Mouse (Mus musculus): ENCODE results near the gene Frzb. TPM values are rescaled to one million over a fixed set of nuclear protein-coding genes. Genes with fewer than 3 reads are reported as not detected.

The Frzb gene
- polyA plus RNA-seq, 2 experiments, result 0.37 to 0.39 TPM

DNA sequence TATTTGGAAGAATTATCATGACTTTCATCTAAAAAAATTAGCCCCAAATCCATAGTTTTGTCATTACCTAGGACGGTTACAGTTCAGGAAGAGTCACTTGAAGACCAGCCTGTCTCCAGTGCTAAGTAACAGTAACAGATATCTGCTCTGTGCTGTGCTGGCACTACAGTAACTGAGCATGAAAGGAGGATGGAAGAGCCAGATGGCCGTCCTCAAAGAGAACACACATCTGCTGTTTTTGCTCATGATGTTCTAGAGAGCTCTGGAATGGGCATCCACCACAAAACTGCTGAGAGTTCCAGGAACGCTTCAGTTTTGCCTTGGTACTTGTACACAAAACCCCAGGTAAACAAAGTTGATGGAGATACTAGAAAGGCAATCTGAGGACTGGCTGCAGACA, 59.1 kb downstream of the Frzb start:
- H3K9me3 ChIP-seq (ENCODE audit: control insufficient read depth, low read length), result no peaks in the 10 kb centered on the region

DNA sequence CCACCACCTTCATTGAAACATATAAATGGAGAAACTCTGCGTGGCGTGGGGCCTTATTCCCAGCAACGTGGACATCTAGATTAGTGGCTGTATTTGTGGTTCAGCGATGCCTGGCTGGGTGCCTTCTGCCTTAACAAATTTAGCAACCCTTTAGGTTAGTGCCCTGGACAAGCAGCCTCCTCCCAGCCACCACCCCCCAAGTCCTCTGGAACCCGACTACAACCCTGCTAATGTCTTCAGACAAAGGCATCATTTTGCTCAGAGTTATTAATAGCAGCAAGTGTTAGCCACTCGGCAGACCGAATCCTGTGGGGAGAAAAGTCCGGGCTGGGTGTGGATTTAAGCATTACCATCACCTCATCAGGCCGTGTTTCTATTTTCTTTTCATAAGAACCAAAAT, 59.8 kb downstream of the Frzb start:
- H3K9me3 ChIP-seq (ENCODE audit: control insufficient read depth, low read length), result no peaks in the 10 kb centered on the region
- H3K27me3 ChIP-seq (ENCODE audit: control insufficient read depth, insufficient read depth, low read length), result no peaks in the 10 kb centered on the region
- DNase-seq (ENCODE audit: low read depth in 3 of 3, low spot score in 3 of 3) (no peak), ATAC-seq (ENCODE audit: insufficient read depth) (no peak)
- no peak overlapping the region for H3K9ac ChIP-seq (replicated peaks)
- H3K4me2 ChIP-seq (ENCODE audit: low read depth), result no peak overlapping the region
- no peak overlapping the region for H3K27ac ChIP-seq
- H3K4me3 ChIP-seq (ENCODE audit: insufficient read depth in 1 of 2, low read depth in 2 of 2, low read length in 2 of 2), result no peak overlapping the region
- H3K36me3 ChIP-seq (replicated peaks; ENCODE audit: control insufficient read depth, insufficient read depth, low read depth), result no peaks in the 10 kb centered on the region
- no peaks in the 10 kb centered on the region for H3K4me1 ChIP-seq (replicated peaks; ENCODE audit: control insufficient read depth in 2 of 2, insufficient read depth in 2 of 2, low read length in 1 of 2)
- TF ChIP-seq EP300 (IDR thresholded peaks at IDR 0.05; ENCODE audit: low read depth), result no peak
- no peak for TF ChIP-seq CTCF (IDR thresholded peaks at IDR 0.05; ENCODE audit: low read depth)
- 66% methylated on average over 9 of the region's 9 CpGs for WGBS (ENCODE audit: insufficient replicate concordance)

More for the DNA sequence above, 59.1 kb downstream of the Frzb start:
- Histone ChIP-seq H3K27ac (no peak overlapping the region), H3K4me3 (ENCODE audit: insufficient read depth in 1 of 2, low read depth in 2 of 2, low read length in 2 of 2) (no peak overlapping the region), H3K4me2 (ENCODE audit: low read depth) (no peak overlapping the region), H3K27me3 (ENCODE audit: control insufficient read depth, insufficient read depth, low read length) (no peaks in the 10 kb centered on the region), H3K36me3 (replicated peaks; ENCODE audit: control insufficient read depth, insufficient read depth, low read depth) (no peaks in the 10 kb centered on the region), H3K9ac (replicated peaks) (no peak overlapping the region), H3K4me1 (replicated peaks; ENCODE audit: control insufficient read depth in 2 of 2, insufficient read depth in 2 of 2, low read length in 1 of 2) (no peaks in the 10 kb centered on the region)
- TF ChIP-seq CTCF (IDR thresholded peaks at IDR 0.05; ENCODE audit: low read depth) (no peak), EP300 (IDR thresholded peaks at IDR 0.05; ENCODE audit: low read depth) (no peak)
- WGBS (ENCODE audit: insufficient replicate concordance), result 57% methylated on average over 3 of the region's 3 CpGs
- DNase-seq (ENCODE audit: low read depth in 3 of 3, low spot score in 3 of 3) (no peak), ATAC-seq (ENCODE audit: insufficient read depth) (no peak)

DNA sequence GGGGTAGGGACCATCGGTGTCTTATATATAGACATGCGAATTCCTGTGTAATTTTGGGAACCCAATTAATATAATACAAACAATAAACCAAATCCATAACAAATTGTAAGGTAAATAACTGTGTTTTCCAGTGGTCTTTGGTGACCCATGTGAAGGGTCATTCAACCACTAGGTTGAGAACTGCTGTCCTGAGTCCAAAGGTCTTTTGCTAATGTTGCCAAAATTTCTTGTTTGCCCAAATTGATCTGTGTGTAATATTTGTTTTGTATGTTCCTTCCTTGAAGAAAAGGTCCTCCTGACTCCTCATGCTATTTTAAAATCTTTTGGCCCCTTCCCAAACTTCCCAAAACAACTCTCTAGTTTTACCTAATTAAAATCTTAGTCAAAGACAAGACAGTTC, 61.2 kb downstream of the Frzb start:
- H3K27me3 ChIP-seq (ENCODE audit: control insufficient read depth, insufficient read depth, low read length), result no peaks in the 10 kb centered on the region
- no peak overlapping the region for H3K4me2 ChIP-seq (ENCODE audit: low read depth)
- no peaks in the 10 kb centered on the region for H3K4me1 ChIP-seq (replicated peaks; ENCODE audit: control insufficient read depth in 2 of 2, insufficient read depth in 2 of 2, low read length in 1 of 2)
- H3K9me3 ChIP-seq (ENCODE audit: control insufficient read depth, low read length), result no peaks in the 10 kb centered on the region
- ATAC-seq (ENCODE audit: insufficient read depth) (no peak), DNase-seq (ENCODE audit: low read depth in 3 of 3, low spot score in 3 of 3) (no peak)
- H3K4me3 ChIP-seq (ENCODE audit: insufficient read depth in 1 of 2, low read depth in 2 of 2, low read length in 2 of 2), result no peak overlapping the region
- no peak overlapping the region for H3K27ac ChIP-seq
- TF ChIP-seq EP300 (IDR thresholded peaks at IDR 0.05; ENCODE audit: low read depth) (no peak), CTCF (IDR thresholded peaks at IDR 0.05; ENCODE audit: low read depth) (no peak)
- H3K36me3 ChIP-seq (replicated peaks; ENCODE audit: control insufficient read depth, insufficient read depth, low read depth), result no peaks in the 10 kb centered on the region
- no peak overlapping the region for H3K9ac ChIP-seq (replicated peaks)
- WGBS (ENCODE audit: insufficient replicate concordance), result 69% methylated on average over 2 of the region's 2 CpGs

DNA sequence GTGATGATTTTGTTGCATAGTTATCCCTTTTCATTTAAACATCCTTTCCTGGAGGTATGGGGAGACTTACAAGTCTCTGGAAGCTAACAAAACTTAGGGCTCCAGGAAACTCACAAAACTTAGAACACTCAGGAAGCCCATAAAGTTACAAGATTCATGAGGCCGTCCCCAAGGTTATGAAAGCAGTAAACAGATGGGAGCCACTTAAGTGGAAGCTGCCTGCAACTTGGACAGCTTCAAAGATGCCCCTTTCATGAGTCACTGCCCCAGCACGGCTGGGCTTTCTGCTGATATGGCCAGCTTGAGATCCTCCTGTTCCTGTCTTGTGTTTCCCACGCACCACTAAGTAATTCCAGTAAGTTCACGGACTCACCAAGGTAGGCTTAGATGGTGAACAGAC, 63.0 kb downstream of the Frzb start:
- Histone ChIP-seq H3K4me1 (replicated peaks; ENCODE audit: control insufficient read depth in 2 of 2, insufficient read depth in 2 of 2, low read length in 1 of 2) (no peaks in the 10 kb centered on the region), H3K9ac (replicated peaks) (no peak overlapping the region), H3K4me2 (ENCODE audit: low read depth) (no peak overlapping the region), H3K4me3 (ENCODE audit: insufficient read depth in 1 of 2, low read depth in 2 of 2, low read length in 2 of 2) (no peak overlapping the region), H3K36me3 (replicated peaks; ENCODE audit: control insufficient read depth, insufficient read depth, low read depth) (no peaks in the 10 kb centered on the region), H3K27me3 (ENCODE audit: control insufficient read depth, insufficient read depth, low read length) (no peaks in the 10 kb centered on the region), H3K27ac (no peak overlapping the region), H3K9me3 (ENCODE audit: control insufficient read depth, low read length) (no peaks in the 10 kb centered on the region)
- no peak for DNase-seq (ENCODE audit: low read depth in 3 of 3, low spot score in 3 of 3)
- ATAC-seq (ENCODE audit: insufficient read depth), result no peak
- TF ChIP-seq CTCF (IDR thresholded peaks at IDR 0.05; ENCODE audit: low read depth), result no peak
- TF ChIP-seq EP300 (IDR thresholded peaks at IDR 0.05; ENCODE audit: low read depth), result no peak
- WGBS (ENCODE audit: insufficient replicate concordance), result 33% methylated on average over 4 of the region's 4 CpGs

DNA sequence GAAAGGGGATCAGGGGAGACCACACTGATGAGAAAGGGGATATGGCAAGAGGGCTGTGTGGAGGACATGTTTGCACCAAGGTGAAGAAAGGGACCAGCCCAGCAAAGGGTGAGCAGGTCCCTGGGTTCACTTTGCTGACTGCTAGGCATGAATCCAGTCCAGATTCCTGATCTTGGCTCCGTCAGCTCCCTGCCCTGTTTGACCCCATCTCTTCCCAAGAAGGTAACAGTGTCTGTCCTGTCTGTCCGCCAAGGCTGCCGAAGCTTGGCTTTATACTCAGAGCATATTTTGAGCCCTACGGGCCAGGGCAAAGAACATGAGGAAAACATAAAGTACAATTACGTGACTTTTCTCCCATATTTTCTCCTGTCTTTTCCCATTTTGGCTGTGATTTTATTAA, 67.6 kb downstream of the Frzb start:
- Histone ChIP-seq H3K4me1 (replicated peaks; ENCODE audit: control insufficient read depth in 2 of 2, insufficient read depth in 2 of 2, low read length in 1 of 2) (no peaks in the 10 kb centered on the region), H3K27ac (no peak overlapping the region), H3K9me3 (ENCODE audit: control insufficient read depth, low read length) (no peaks in the 10 kb centered on the region), H3K36me3 (replicated peaks; ENCODE audit: control insufficient read depth, insufficient read depth, low read depth) (no peaks in the 10 kb centered on the region), H3K4me2 (ENCODE audit: low read depth) (no peak overlapping the region), H3K4me3 (ENCODE audit: insufficient read depth in 1 of 2, low read depth in 2 of 2, low read length in 2 of 2) (no peak overlapping the region), H3K27me3 (ENCODE audit: control insufficient read depth, insufficient read depth, low read length) (no peaks in the 10 kb centered on the region), H3K9ac (replicated peaks) (no peak overlapping the region)
- ATAC-seq (ENCODE audit: insufficient read depth), result no peak
- TF ChIP-seq EP300 (IDR thresholded peaks at IDR 0.05; ENCODE audit: low read depth), result no peak
- no peak for TF ChIP-seq CTCF (IDR thresholded peaks at IDR 0.05; ENCODE audit: low read depth)
- DNase-seq (ENCODE audit: low read depth in 3 of 3, low spot score in 3 of 3), result no peak
- 83% methylated on average over 5 of the region's 5 CpGs for WGBS (ENCODE audit: insufficient replicate concordance)

All from liver, embryonic 14.5 days (tissue).